Mouse (Mus musculus) midbrain, embryonic 12.5 days (tissue): ENCODE results near the gene Flt3. TPM values are rescaled to one million over a fixed set of nuclear protein-coding genes. Genes with fewer than 3 reads are reported as not detected.

ENCODE experiments used
- ATAC-seq: fragments of 200-750 bp; cut with Nextera tagmentation; 2 replicates; pipeline ENCODE4 v1.8.0; 2017; ENCODE audit warnings: low read depth, moderate TSS enrichment, moderate library complexity; ENCODE audit not compliant: low FRiP score
- H3K27ac ChIP-seq: fragments of 300-500 bp; sonication (generic); replicated peaks from 2 replicates; pipeline ENCODE4 v1.5.1; 2016; ENCODE audit warnings: mild to moderate bottlenecking
- H3K27me3 ChIP-seq: fragments of 300-500 bp; sonication (generic); 2 replicates; pipeline ENCODE4 v1.6.1; 2016; ENCODE audit warnings: mild to moderate bottlenecking
- H3K36me3 ChIP-seq: fragments of 300-500 bp; sonication (generic); 2 replicates; pipeline ENCODE4 v1.6.1; 2016
- H3K4me1 ChIP-seq: fragments of 300-500 bp; sonication (generic); 2 replicates; pipeline ENCODE4 v1.6.1; 2016
- H3K4me2 ChIP-seq: fragments of 300-500 bp; sonication (generic); replicated peaks from 2 replicates; pipeline ENCODE4 v1.6.1; 2016; ENCODE audit warnings: mild to moderate bottlenecking, moderate library complexity
- H3K4me3 ChIP-seq: fragments of 300-500 bp; sonication (generic); 2 replicates; pipeline ENCODE4 v1.5.1; 2016; ENCODE audit warnings: mild to moderate bottlenecking
- H3K9ac ChIP-seq: fragments of 300-500 bp; sonication (generic); replicated peaks from 2 replicates; pipeline ENCODE4 v1.6.1; 2016; ENCODE audit warnings: mild to moderate bottlenecking, moderate library complexity
- H3K9me3 ChIP-seq: fragments of 300-500 bp; sonication (generic); 2 replicates; pipeline ENCODE4 v1.6.1; 2016; ENCODE audit warnings: mild to moderate bottlenecking
- WGBS: fragments of 180-500 bp; shearing (Covaris S2); methylation state at CpG from one replicate; pipeline ENCODE4 v1.1.7; 2016; 5-methylcytosine and 5-hydroxymethylcytosine counted together
- polyA plus RNA-seq: library from polyadenylated mRNA; unstranded; fragments of >200 nt; fragmentation: Nextera tagmentation; extraction: Ambion mirVana; gene quantifications from 2 replicates; pipeline ENCODE4 v1.2.1, GENCODE M21; 2016

The Flt3 gene
- polyA plus RNA-seq, 1 experiment from 2014 or later, result 0.22 TPM

DNA sequence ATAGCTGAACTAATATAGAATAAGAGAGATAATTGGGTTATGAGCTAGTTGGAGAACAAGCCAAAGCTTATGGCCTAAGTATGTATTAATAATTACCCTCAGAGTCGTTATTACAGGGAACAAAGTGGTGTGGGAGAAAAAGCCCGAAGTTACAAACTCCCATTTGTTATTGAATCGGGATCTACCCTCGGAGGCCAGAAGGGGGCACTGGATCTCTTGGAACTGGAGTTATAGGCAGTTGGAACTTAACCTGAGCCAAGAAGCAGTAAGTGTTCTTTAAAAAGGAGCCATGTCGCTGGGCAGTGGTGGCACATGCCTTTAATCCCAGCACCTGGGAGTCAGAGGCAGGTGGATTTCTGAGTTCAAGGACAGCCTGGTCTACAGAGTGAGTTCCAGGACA is 2.2 kb upstream of the Flt3 start:
- WGBS, result 28% methylated on average over 5 of the region's 5 CpGs
- Histone ChIP-seq H3K4me1 (peaks cover 15% of the 10 kb centered on the region), H3K4me2 (no peak overlapping the region), H3K9me3 (no peaks in the 10 kb centered on the region), H3K27me3 (peaks cover 50% of the 10 kb centered on the region), H3K27ac (no peak overlapping the region), H3K4me3 (no peak overlapping the region), H3K9ac (no peak overlapping the region), H3K36me3 (no peaks in the 10 kb centered on the region)
- ATAC-seq, result no peak

GRCm38 (mm10) chr5:147401024-147401423 is 735 bp upstream of the Flt3 start:
- Histone ChIP-seq H3K4me2 (peak overlapping the region; percentile 77), H3K4me1 (peaks cover 15% of the 10 kb centered on the region), H3K9ac (no peak overlapping the region), H3K9me3 (no peaks in the 10 kb centered on the region), H3K36me3 (no peaks in the 10 kb centered on the region), H3K27me3 (peaks cover 53% of the 10 kb centered on the region), H3K4me3 (peak overlapping the region; percentile 50; the same call in 1 of the 2 replicates), H3K27ac (no peak overlapping the region)
- 28% methylated on average over 11 of the region's 11 CpGs for WGBS
- no peak for ATAC-seq

DNA sequence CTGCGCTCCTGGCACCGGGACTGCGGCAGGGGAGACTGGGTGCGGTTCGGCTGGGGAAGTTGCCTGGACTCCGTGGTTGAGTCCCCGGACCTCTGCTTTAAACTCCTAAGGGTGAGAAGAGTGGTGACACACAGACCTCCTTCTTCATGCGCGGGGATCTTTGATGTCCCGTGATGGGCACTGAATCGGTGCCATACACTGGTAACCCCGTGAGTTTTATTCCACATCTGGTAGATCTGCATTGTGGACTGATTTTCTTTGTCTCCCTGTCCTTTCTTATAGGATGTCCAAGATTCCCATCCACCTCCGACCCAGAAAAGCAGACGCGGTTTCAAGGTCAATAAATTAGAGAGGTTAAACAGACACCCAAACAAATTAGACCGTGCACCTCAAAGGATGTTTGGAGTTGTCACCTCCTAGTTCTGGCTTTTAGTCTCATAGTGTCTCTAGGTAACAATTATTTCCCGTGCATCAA is 253 bp upstream of the Flt3 start:
- H3K9me3 ChIP-seq, result no peaks in the 10 kb centered on the region
- H3K9ac ChIP-seq, result peak overlapping the region; percentile 24; the same call in 1 of the 2 replicates
- H3K27me3 ChIP-seq, result peaks cover 53% of the 10 kb centered on the region
- no peak for ATAC-seq
- no peaks in the 10 kb centered on the region for H3K36me3 ChIP-seq
- peaks cover 15% of the 10 kb centered on the region for H3K4me1 ChIP-seq
- 3% methylated on average over 17 of the region's 17 CpGs for WGBS
- H3K4me2 ChIP-seq, result peak overlapping the region; percentile 77
- no peak overlapping the region for H3K27ac ChIP-seq
- H3K4me3 ChIP-seq, result peak overlapping the region; percentile 50

GRCm38 (mm10) chr5:147395050-147395449 is 5.2 kb downstream of the Flt3 start:
- Histone ChIP-seq H3K36me3 (no peaks in the 10 kb centered on the region), H3K9ac (no peak overlapping the region), H3K9me3 (no peaks in the 10 kb centered on the region), H3K27ac (no peak overlapping the region), H3K4me1 (peaks cover 4% of the 10 kb centered on the region; the same call in 1 of the 2 replicates), H3K27me3 (peaks cover 28% of the 10 kb centered on the region), H3K4me3 (no peak overlapping the region), H3K4me2 (no peak overlapping the region)
- WGBS, result 20% methylated on average over 1 of the region's 1 CpGs
- no peak for ATAC-seq

GRCm38 (mm10) chr5:147392667-147393213 is 7.5 kb downstream of the Flt3 start:
- no peak overlapping the region for H3K4me3 ChIP-seq
- no peaks in the 10 kb centered on the region for H3K9me3 ChIP-seq
- 85% methylated on average over 12 of the region's 12 CpGs for WGBS
- H3K27me3 ChIP-seq, result peaks cover 5% of the 10 kb centered on the region; the same call in 1 of the 2 replicates
- no peaks in the 10 kb centered on the region for H3K36me3 ChIP-seq
- no peak overlapping the region for H3K27ac ChIP-seq
- ATAC-seq, result no peak
- H3K4me2 ChIP-seq, result no peak overlapping the region
- no peak overlapping the region for H3K9ac ChIP-seq
- H3K4me1 ChIP-seq, result no peaks in the 10 kb centered on the region

DNA sequence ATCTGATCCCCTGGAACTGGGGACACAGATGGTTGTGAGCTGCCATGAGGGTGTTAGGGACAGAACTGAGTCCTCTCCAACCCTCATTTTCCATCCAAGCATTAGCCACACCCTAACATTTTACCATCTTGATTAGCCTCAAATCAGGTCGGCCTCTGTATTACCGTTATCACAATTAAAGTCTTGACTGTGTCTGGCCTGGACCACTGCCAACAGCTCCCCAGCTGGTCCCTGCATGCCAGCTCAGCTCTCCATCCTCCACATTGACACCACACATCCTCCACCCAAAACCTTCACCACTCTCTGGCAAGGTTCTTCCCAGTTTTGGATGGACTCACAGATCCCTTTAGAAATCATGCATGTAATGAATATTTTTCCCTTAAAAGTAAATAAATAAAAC is 9.5 kb downstream of the Flt3 start:
- Histone ChIP-seq H3K27ac (no peak overlapping the region), H3K4me3 (no peak overlapping the region), H3K4me1 (no peaks in the 10 kb centered on the region), H3K27me3 (no peaks in the 10 kb centered on the region), H3K9ac (no peak overlapping the region), H3K9me3 (no peaks in the 10 kb centered on the region), H3K4me2 (no peak overlapping the region), H3K36me3 (no peaks in the 10 kb centered on the region)
- WGBS, result 87% methylated on average over 2 of the region's 2 CpGs
- ATAC-seq, result no peak

GRCm38 (mm10) chr5:147389052-147389451 is 11.2 kb downstream of the Flt3 start:
- 87% methylated on average over 5 of the region's 5 CpGs for WGBS
- no peak overlapping the region for H3K9ac ChIP-seq
- H3K27me3 ChIP-seq, result no peaks in the 10 kb centered on the region
- H3K4me3 ChIP-seq, result no peak overlapping the region
- H3K36me3 ChIP-seq, result no peaks in the 10 kb centered on the region
- H3K4me2 ChIP-seq, result no peak overlapping the region
- no peaks in the 10 kb centered on the region for H3K4me1 ChIP-seq
- ATAC-seq, result no peak
- no peaks in the 10 kb centered on the region for H3K9me3 ChIP-seq
- H3K27ac ChIP-seq, result no peak overlapping the region

DNA sequence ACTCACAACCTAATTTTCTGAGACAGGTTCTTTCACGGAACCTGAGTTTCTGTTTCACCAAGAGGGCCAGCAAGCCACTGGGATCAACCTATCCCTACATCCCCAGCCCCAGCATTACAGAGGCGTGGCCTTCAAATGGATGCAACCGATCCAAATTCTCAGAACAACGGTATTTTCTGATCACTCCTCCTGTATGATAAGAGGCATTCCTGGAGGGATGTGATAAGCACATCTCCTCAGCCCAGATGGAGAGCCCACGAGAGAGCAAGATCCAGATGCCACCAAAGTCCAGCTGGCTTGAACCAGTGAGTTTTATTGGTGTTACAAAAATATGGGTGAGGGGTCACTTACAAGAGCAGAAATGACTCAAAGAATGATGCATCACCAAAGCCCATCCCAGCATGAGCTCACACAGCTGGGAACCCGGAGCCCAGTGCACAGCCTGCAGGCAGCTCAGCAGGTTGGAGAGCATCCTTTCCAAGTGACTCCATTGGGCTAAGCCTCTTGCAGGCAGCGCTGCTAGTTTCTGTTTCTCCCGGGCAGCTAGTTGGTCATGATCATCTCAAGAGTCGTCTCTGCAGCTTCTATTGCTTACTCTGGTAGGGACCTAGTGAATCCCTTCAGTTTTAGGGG is 11.8 kb downstream of the Flt3 start:
- Histone ChIP-seq H3K4me3 (no peak overlapping the region), H3K27me3 (no peaks in the 10 kb centered on the region), H3K4me2 (no peak overlapping the region), H3K27ac (no peak overlapping the region), H3K36me3 (no peaks in the 10 kb centered on the region), H3K9ac (no peak overlapping the region), H3K4me1 (no peaks in the 10 kb centered on the region), H3K9me3 (no peaks in the 10 kb centered on the region)
- WGBS, result 80% methylated on average over 9 of the region's 9 CpGs
- no peak for ATAC-seq

GRCm38 (mm10) chr5:147386865-147387264 is 13.4 kb downstream of the Flt3 start:
- Histone ChIP-seq H3K4me3 (no peak overlapping the region), H3K4me2 (no peak overlapping the region), H3K27ac (no peak overlapping the region), H3K36me3 (no peaks in the 10 kb centered on the region), H3K27me3 (no peaks in the 10 kb centered on the region), H3K4me1 (no peaks in the 10 kb centered on the region), H3K9ac (no peak overlapping the region), H3K9me3 (no peaks in the 10 kb centered on the region)
- no peak for ATAC-seq
- WGBS, result 86% methylated on average over 13 of the region's 13 CpGs

GRCm38 (mm10) chr5:147381396-147381795 is 18.9 kb downstream of the Flt3 start:
- Histone ChIP-seq H3K36me3 (no peaks in the 10 kb centered on the region), H3K4me2 (no peak overlapping the region), H3K9ac (no peak overlapping the region), H3K4me3 (no peak overlapping the region), H3K4me1 (no peaks in the 10 kb centered on the region), H3K9me3 (no peaks in the 10 kb centered on the region), H3K27ac (no peak overlapping the region), H3K27me3 (no peaks in the 10 kb centered on the region)
- no peak for ATAC-seq
- WGBS, result 91% methylated on average over 10 of the region's 10 CpGs

GRCm38 (mm10) chr5:147379481-147379880 is 20.8 kb downstream of the Flt3 start:
- Histone ChIP-seq H3K27me3 (no peaks in the 10 kb centered on the region), H3K36me3 (no peaks in the 10 kb centered on the region), H3K9ac (no peak overlapping the region), H3K4me2 (no peak overlapping the region), H3K4me1 (no peaks in the 10 kb centered on the region), H3K4me3 (no peak overlapping the region), H3K9me3 (no peaks in the 10 kb centered on the region), H3K27ac (no peak overlapping the region)
- WGBS, result 87% methylated on average over 3 of the region's 3 CpGs
- no peak for ATAC-seq

GRCm38 (mm10) chr5:147370276-147370675 is 30.0 kb downstream of the Flt3 start:
- Histone ChIP-seq H3K9me3 (no peaks in the 10 kb centered on the region), H3K27me3 (no peaks in the 10 kb centered on the region), H3K4me1 (no peaks in the 10 kb centered on the region), H3K4me2 (no peak overlapping the region), H3K4me3 (no peak overlapping the region), H3K27ac (no peak overlapping the region), H3K36me3 (no peaks in the 10 kb centered on the region), H3K9ac (no peak overlapping the region)
- ATAC-seq, result no peak
- 95% methylated on average over 8 of the region's 8 CpGs for WGBS
